21 mouse cellular contexts compared by ENCODE assay signal in genomic region chr4:35897769-35898564, GRCm38 (mm10).
A peak's percentile ranks its signal among the peaks of the same experiment; 100 is the strongest.
DNase-seq lines count a peak whose midpoint lies in the region; ATAC-seq lines count a peak whose summit lies in the region.
"Had no signal": no experiment of that assay in that cellular context is flagged by ENCODE, and none has a peak within 500 bp of the region (broad histone marks: within the 10 kb centered on the region; RNA-seq: fewer than 3 reads in every experiment).

No protein-coding gene starts in this region.

- H3K9me3 ChIP-seq in midbrain, embryonic 14.5 days (ENCODE audit: control insufficient read depth, low read length), result no peaks in the 10 kb centered on the region
- H3K9me3 ChIP-seq in midbrain, embryonic 16.5 days (replicated peaks; ENCODE audit: control insufficient read depth, low read length, poor library complexity, severe bottlenecking), result no peaks in the 10 kb centered on the region
- no peaks in the 10 kb centered on the region for H3K9me3 ChIP-seq in forebrain, embryonic 15.5 days
- H3K9me3 ChIP-seq in hindbrain, embryonic 16.5 days (ENCODE audit: control insufficient read depth, low read length), result no peaks in the 10 kb centered on the region
- H3K9me3 ChIP-seq: embryonic facial prominence, embryonic 12.5 days; heart, embryonic 13.5 days; neural tube, embryonic 13.5 days had no signal

- H3K27me3 ChIP-seq in midbrain, embryonic 14.5 days (ENCODE audit: control insufficient read depth, insufficient read depth, low read length), result no peaks in the 10 kb centered on the region
- no peaks in the 10 kb centered on the region for H3K27me3 ChIP-seq in midbrain, embryonic 16.5 days (ENCODE audit: control insufficient read depth, insufficient read depth, low read depth, low read length)
- no peaks in the 10 kb centered on the region for H3K27me3 ChIP-seq in forebrain, embryonic 15.5 days
- no peaks in the 10 kb centered on the region for H3K27me3 ChIP-seq in hindbrain, embryonic 16.5 days (replicated peaks; ENCODE audit: control insufficient read depth, insufficient read depth, low read length)
- H3K27me3 ChIP-seq: embryonic facial prominence, embryonic 12.5 days; heart, embryonic 13.5 days; neural tube, embryonic 13.5 days had no signal

- peak; percentile 57; the same call in 1 of the 2 replicates for ATAC-seq in midbrain, embryonic 14.5 days (ENCODE audit: low FRiP score, low TSS enrichment)
- ATAC-seq in midbrain, embryonic 16.5 days, result no peak
- peak; percentile 75 for ATAC-seq in forebrain, embryonic 15.5 days (replicated peaks)
- ATAC-seq in hindbrain, embryonic 16.5 days, result peak; percentile 65; the same call in 1 of the 2 replicates

- no peak overlapping the region for H3K4me2 ChIP-seq in midbrain, embryonic 14.5 days (ENCODE audit: low read length)
- no peak overlapping the region for H3K4me2 ChIP-seq in midbrain, embryonic 16.5 days (ENCODE audit: low read length)
- no peak overlapping the region for H3K4me2 ChIP-seq in forebrain, embryonic 15.5 days (replicated peaks)
- H3K4me2 ChIP-seq in hindbrain, embryonic 16.5 days (ENCODE audit: low read length), result no peak overlapping the region
- H3K4me2 ChIP-seq: embryonic facial prominence, embryonic 12.5 days; heart, embryonic 13.5 days; neural tube, embryonic 13.5 days had no signal

- no peak overlapping the region for H3K9ac ChIP-seq in midbrain, embryonic 14.5 days (replicated peaks; ENCODE audit: low read length)
- H3K9ac ChIP-seq in midbrain, embryonic 16.5 days (ENCODE audit: low read depth, low read length), result no peak overlapping the region
- H3K9ac ChIP-seq in forebrain, embryonic 15.5 days (replicated peaks), result no peak overlapping the region
- no peak overlapping the region for H3K9ac ChIP-seq in hindbrain, embryonic 16.5 days (ENCODE audit: low read depth, low read length)
- H3K9ac ChIP-seq: embryonic facial prominence, embryonic 12.5 days; heart, embryonic 13.5 days; neural tube, embryonic 13.5 days had no signal

- no peaks in the 10 kb centered on the region for H3K36me3 ChIP-seq in midbrain, embryonic 14.5 days (ENCODE audit: control insufficient read depth, insufficient read depth, low read length)
- no peaks in the 10 kb centered on the region for H3K36me3 ChIP-seq in midbrain, embryonic 16.5 days (ENCODE audit: control insufficient read depth, insufficient read depth, low read length)
- H3K36me3 ChIP-seq in forebrain, embryonic 15.5 days, result no peaks in the 10 kb centered on the region
- no peaks in the 10 kb centered on the region for H3K36me3 ChIP-seq in hindbrain, embryonic 16.5 days (ENCODE audit: control insufficient read depth, insufficient read depth, low read length)
- H3K36me3 ChIP-seq: embryonic facial prominence, embryonic 12.5 days; heart, embryonic 13.5 days; neural tube, embryonic 13.5 days had no signal

- H3K4me1 ChIP-seq in midbrain, embryonic 14.5 days (ENCODE audit: control insufficient read depth, insufficient read depth, low read length), result no peaks in the 10 kb centered on the region
- peaks cover 2% of the 10 kb centered on the region; the same call in 1 of the 2 replicates for H3K4me1 ChIP-seq in midbrain, embryonic 16.5 days (ENCODE audit: control insufficient read depth, insufficient read depth, low read length)
- H3K4me1 ChIP-seq in forebrain, embryonic 15.5 days, result 0 out of 2 replicates have a peak, but pooled peaks cover 3% of the 10 kb centered on the region
- H3K4me1 ChIP-seq in hindbrain, embryonic 16.5 days (ENCODE audit: control insufficient read depth, insufficient read depth, low read depth, low read length), result no peaks in the 10 kb centered on the region
- H3K4me1 ChIP-seq: embryonic facial prominence, embryonic 12.5 days; heart, embryonic 13.5 days; neural tube, embryonic 13.5 days had no signal

- DNase-seq in embryo, embryonic 10.5 days (ENCODE audit: low spot score), result peak; percentile 10
- DNase-seq in embryo, embryonic 9.5 days (ENCODE audit: extremely low spot score), result no peak
- peak; percentile 37 for DNase-seq in midbrain, embryonic 14.5 days
- no peak for DNase-seq in thymus, postnatal 10 days (ENCODE audit: low spot score in 2 of 2)
- DNase-seq in kidney, adult 9 months, result no peak
- DNase-seq: adrenal gland, postnatal 10 days; B cell, adult 2 months; cerebellum, adult 9-11 months; kidney, adult 18-20 months; kidney, postnatal 14 days; layer of hippocampus, postnatal 36 days; lung, adult 2 months; lung, postnatal 36 days; right cerebral cortex, postnatal 14 days; thymus, postnatal 36 days had no signal

- no peak overlapping the region for H3K4me3 ChIP-seq in midbrain, embryonic 14.5 days (replicated peaks; ENCODE audit: low read depth, low read length)
- H3K4me3 ChIP-seq in midbrain, embryonic 16.5 days (ENCODE audit: low read depth, low read length), result no peak overlapping the region
- H3K4me3 ChIP-seq in forebrain, embryonic 15.5 days, result no peak overlapping the region
- H3K4me3 ChIP-seq in hindbrain, embryonic 16.5 days (ENCODE audit: low read length), result no peak overlapping the region
- H3K4me3 ChIP-seq: embryonic facial prominence, embryonic 12.5 days; heart, embryonic 13.5 days; neural tube, embryonic 13.5 days had no signal

- 42% methylated on average over 1 of the region's 1 CpGs for WGBS in midbrain, embryonic 14.5 days
- WGBS in midbrain, embryonic 16.5 days, result 49% methylated on average over 1 of the region's 1 CpGs
- 42% methylated on average over 1 of the region's 1 CpGs for WGBS in forebrain, embryonic 15.5 days
- WGBS in hindbrain, embryonic 16.5 days, result 38% methylated on average over 1 of the region's 1 CpGs

- H3K27ac ChIP-seq in midbrain, embryonic 14.5 days (replicated peaks; ENCODE audit: low read depth, low read length), result no peak overlapping the region
- no peak overlapping the region for H3K27ac ChIP-seq in midbrain, embryonic 16.5 days (ENCODE audit: low read length)
- no peak overlapping the region for H3K27ac ChIP-seq in forebrain, embryonic 15.5 days (replicated peaks)
- H3K27ac ChIP-seq in hindbrain, embryonic 16.5 days (ENCODE audit: low read depth, low read length), result no peak overlapping the region
- H3K27ac ChIP-seq: embryonic facial prominence, embryonic 12.5 days; heart, embryonic 13.5 days; neural tube, embryonic 13.5 days had no signal

Comparison
In these comparisons a context has a peak if more than half of its experiments do, and no peak if none do; other contexts are left out.
1. DNase-seq: peak in embryo, embryonic 10.5 days (single experiment) and midbrain, embryonic 14.5 days (single experiment); none in embryo, embryonic 9.5 days (single experiment), thymus, postnatal 10 days (0 of 2) and kidney, adult 9 months (single experiment).